Comparison of ENCODE assay signal across 8 mouse cellular contexts in the genomic region with DNA sequence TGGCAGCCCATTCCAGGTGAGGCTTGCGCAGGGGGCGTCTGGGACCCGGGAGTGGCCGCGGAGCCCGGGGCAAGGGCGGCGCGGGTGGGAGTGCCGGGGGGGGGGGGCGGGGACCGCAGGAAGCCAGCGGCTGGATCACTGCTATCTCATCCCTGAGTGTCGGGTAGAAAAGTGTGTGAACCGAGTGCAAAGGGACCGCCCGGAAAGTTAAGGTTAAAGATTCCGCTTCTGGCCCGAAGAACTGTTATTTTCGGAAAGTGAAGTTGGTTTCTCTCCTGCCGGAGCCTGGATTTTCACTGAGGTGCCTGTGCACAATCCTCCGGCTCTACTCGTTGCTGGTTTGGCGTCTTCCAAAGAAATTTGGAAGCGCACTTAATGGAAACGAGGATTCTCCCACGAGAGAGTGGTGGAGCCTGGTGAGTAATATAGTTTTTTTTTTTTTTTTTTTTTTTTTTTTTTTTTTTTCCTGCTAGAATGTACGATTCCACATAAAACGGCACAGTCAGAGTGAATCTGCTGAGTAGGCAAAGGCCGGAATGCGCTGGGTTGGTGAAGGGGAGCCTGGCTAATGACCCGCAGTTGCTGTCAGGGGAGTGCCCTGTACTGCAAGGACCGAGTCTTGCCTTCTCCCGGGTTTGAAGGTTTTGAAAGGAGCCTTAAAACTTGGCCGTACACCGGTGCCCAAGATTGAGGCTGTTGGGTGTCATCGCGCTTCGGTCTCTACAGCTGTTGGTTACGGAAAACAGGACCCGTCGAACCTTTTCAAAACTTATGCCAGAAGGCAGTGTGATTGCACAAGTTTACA.
A peak's percentile ranks its signal among the peaks of the same experiment; 100 is the strongest.
DNase-seq lines count a peak whose midpoint lies in the region; ATAC-seq and TF ChIP-seq lines count a peak whose summit lies in the region.

No protein-coding gene starts in this region.

- H3K36me3 ChIP-seq in intestine, embryonic 16.5 days (ENCODE audit: control insufficient read depth, insufficient read depth, low read length) = no peaks in the 10 kb centered on the region
- H3K36me3 ChIP-seq in liver, postnatal 0 days (replicated peaks; ENCODE audit: insufficient read depth, low read length) = no peaks in the 10 kb centered on the region; the same call in 1 of the 2 replicates
- H3K36me3 ChIP-seq in neural tube, embryonic 11.5 days (ENCODE audit: control insufficient read depth, insufficient read depth, low read length) = no peaks in the 10 kb centered on the region

- peak; percentile 15 to 37 for DNase-seq in left cerebral cortex, postnatal 36 days (ENCODE audit: low spot score in 2 of 2)
- no peak for DNase-seq in left cerebral cortex, postnatal 4 days
- peak; percentile 19 to 36 for DNase-seq in cerebellum, postnatal 25 days
- DNase-seq in gastrocnemius, postnatal 25 days = peak; percentile 59
- peak; percentile 78 for DNase-seq in liver, postnatal 0 days
- DNase-seq in neural tube, embryonic 11.5 days (ENCODE audit: low spot score) = peak; percentile 59
- peak; percentile 65 for DNase-seq in thymus, postnatal 4 days

- H3K4me1 ChIP-seq in intestine, embryonic 16.5 days (ENCODE audit: control insufficient read depth, insufficient read depth, low read length) = 0 out of 2 replicates have a peak, but pooled peaks cover 9% of the 10 kb centered on the region
- peaks cover 42% of the 10 kb centered on the region for H3K4me1 ChIP-seq in liver, postnatal 0 days (ENCODE audit: insufficient read depth)
- no peaks in the 10 kb centered on the region for H3K4me1 ChIP-seq in neural tube, embryonic 11.5 days (ENCODE audit: control insufficient read depth, insufficient read depth, low read length)

- H3K27ac ChIP-seq in intestine, embryonic 16.5 days (ENCODE audit: low read length) = peak overlapping the region; percentile 97
- H3K27ac ChIP-seq in liver, postnatal 0 days (ENCODE audit: low read depth) = peak overlapping the region; percentile 100
- peak overlapping the region; percentile 93 for H3K27ac ChIP-seq in neural tube, embryonic 11.5 days (ENCODE audit: low read depth, low read length)

- TF ChIP-seq CTCF in liver, postnatal 0 days (IDR thresholded peaks at IDR 0.05; ENCODE audit: low read depth) = no peak

- ATAC-seq in intestine, embryonic 16.5 days = peak; percentile 67
- peak; percentile 76 for ATAC-seq in liver, postnatal 0 days
- ATAC-seq in neural tube, embryonic 11.5 days (ENCODE audit: insufficient read depth, low FRiP score, low TSS enrichment) = no peak; the same call in 1 of the 2 replicates

- WGBS in intestine, embryonic 16.5 days = 1% methylated on average over 40 of the region's 42 CpGs
- WGBS in liver, postnatal 0 days (ENCODE audit: insufficient replicate concordance) = under 1% methylated on average over 41 of the region's 42 CpGs
- 4% methylated on average over 32 of the region's 42 CpGs for WGBS in neural tube, embryonic 11.5 days

- peak overlapping the region; percentile 86 for H3K4me3 ChIP-seq in intestine, embryonic 16.5 days (ENCODE audit: low read length)
- H3K4me3 ChIP-seq in liver, postnatal 0 days (ENCODE audit: low read depth, low read length) = peak overlapping the region; percentile 87
- peak overlapping the region; percentile 72 for H3K4me3 ChIP-seq in neural tube, embryonic 11.5 days (ENCODE audit: low read depth, low read length)

- H3K27me3 ChIP-seq in intestine, embryonic 16.5 days (replicated peaks; ENCODE audit: control insufficient read depth, insufficient read depth, low read length) = no peaks in the 10 kb centered on the region
- no peaks in the 10 kb centered on the region for H3K27me3 ChIP-seq in liver, postnatal 0 days (ENCODE audit: insufficient read depth, low read length)
- H3K27me3 ChIP-seq in neural tube, embryonic 11.5 days (ENCODE audit: control insufficient read depth, insufficient read depth, low read length) = no peaks in the 10 kb centered on the region

- TF ChIP-seq EP300 in liver, postnatal 0 days (IDR thresholded peaks at IDR 0.05; ENCODE audit: low read depth) = no peak

- peak overlapping the region; percentile 86 for H3K4me2 ChIP-seq in intestine, embryonic 16.5 days (ENCODE audit: low read depth, low read length)
- peak overlapping the region; percentile 74 for H3K4me2 ChIP-seq in liver, postnatal 0 days (ENCODE audit: low read depth, low read length)
- H3K4me2 ChIP-seq in neural tube, embryonic 11.5 days (ENCODE audit: low read depth) = peak overlapping the region; percentile 69

- peak overlapping the region; percentile 84 for H3K9ac ChIP-seq in intestine, embryonic 16.5 days (ENCODE audit: low read depth, low read length)
- H3K9ac ChIP-seq in liver, postnatal 0 days (replicated peaks) = peak overlapping the region; percentile 92
- peak overlapping the region; percentile 86 for H3K9ac ChIP-seq in neural tube, embryonic 11.5 days (ENCODE audit: low read length)

- intact Hi-C loops in left cerebral cortex, postnatal 36 days (cut with DNase I) = no loop called here
- intact Hi-C loops in left cerebral cortex, postnatal 4 days (cut with DNase I) = loop anchor here (10.0 kb wide), 1 partner anchor 60 kb away; no protein-coding TSS in a partner anchor

- no peaks in the 10 kb centered on the region for H3K9me3 ChIP-seq in intestine, embryonic 16.5 days (ENCODE audit: control insufficient read depth, low read length)
- no peaks in the 10 kb centered on the region for H3K9me3 ChIP-seq in liver, postnatal 0 days (ENCODE audit: low read length)
- no peaks in the 10 kb centered on the region for H3K9me3 ChIP-seq in neural tube, embryonic 11.5 days (ENCODE audit: control insufficient read depth, low read length)
